Mouse (Mus musculus): Measurements from ENCODE around the gene Ncoa6. TPM values are rescaled to one million over a fixed set of nuclear protein-coding genes. Genes with fewer than 3 reads are reported as not detected.

The Ncoa6 gene
- total and polyA plus RNA-seq, 2 experiments from 2014 or later: 26.8 to 45.8 TPM

DNA sequence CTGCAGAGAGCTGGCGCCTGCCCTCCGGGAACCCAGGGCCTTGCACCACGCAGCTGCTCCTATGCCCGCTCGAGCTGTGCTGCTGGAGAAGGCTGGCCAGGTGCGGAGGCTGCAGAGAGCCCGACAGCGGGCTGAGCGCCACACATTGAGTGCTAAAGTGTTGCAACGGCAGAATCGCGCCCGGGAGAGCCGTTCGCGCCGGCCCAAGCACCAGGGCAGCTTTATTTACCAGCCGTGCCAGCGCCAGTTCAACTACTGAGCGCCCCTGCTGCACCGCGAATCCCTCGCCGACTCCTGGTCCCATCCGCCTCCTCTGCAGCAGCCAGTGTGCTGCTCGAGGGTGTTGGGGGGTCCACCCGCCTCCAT is 87.2 kb downstream of the Ncoa6 start:
- no peak for TF ChIP-seq CTCF (IDR thresholded peaks at IDR 0.05; ENCODE audit: low read depth)
- peak overlapping the region; percentile 14; the same call in 1 of the 2 replicates for H3K4me2 ChIP-seq (ENCODE audit: low read depth)
- no peak overlapping the region; the same call in 1 of the 2 replicates for H3K27ac ChIP-seq (ENCODE audit: low read depth, low read length)
- peaks cover 21% of the 10 kb centered on the region for H3K4me1 ChIP-seq (ENCODE audit: insufficient read depth)
- H3K9ac ChIP-seq: peak overlapping the region; percentile 25; the same call in 1 of the 2 replicates
- ATAC-seq (no peak), DNase-seq (peak; percentile 32)
- H3K9me3 ChIP-seq (ENCODE audit: low read length): no peaks in the 10 kb centered on the region
- whole genome bisulfite sequencing: 14% methylated on average over 27 of the region's 27 CpGs
- no peaks in the 10 kb centered on the region for H3K27me3 ChIP-seq (ENCODE audit: insufficient read depth, low read length)
- peaks cover 51% of the 10 kb centered on the region for H3K36me3 ChIP-seq (ENCODE audit: insufficient read depth)
- H3K4me3 ChIP-seq (ENCODE audit: low read depth, low read length): no peak overlapping the region

DNA sequence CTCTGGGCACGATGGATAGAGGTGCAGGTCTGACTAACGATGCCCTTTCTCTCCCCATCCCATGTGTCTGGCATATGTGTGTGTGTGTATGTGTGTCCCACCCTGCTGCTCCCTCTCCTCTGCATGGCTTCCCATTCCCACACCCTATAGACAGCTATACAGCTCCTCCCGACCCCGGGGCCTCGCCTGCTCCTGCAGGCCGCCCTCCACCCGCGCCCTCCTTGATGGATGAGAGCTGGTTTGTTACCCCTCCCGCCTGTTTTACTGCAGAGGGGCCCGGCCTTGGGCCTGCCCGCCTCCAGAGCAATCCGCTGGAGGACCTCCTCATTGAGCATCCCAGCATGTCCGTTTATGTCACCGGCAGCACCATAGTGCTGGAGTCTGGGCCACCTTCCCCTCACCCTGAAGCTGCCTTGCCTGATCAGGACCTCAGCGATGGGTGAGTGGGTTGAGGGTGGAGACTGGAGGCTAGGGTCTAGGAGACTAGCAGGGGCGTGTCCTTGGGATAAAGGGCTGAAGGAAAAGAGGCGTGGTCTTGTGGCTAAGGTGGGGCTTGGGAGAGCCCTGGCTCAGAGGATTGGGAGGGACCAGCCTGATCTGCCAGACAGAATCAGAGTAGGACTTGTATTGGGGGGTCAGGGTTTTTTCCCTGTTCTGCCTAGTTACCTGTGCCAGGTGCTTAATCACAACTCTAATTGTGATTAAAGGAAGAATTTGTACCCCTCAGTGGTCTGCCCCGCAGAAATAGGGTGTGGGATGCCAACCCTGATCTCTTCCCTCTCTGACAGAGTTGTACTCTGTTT is 87.8 kb downstream of the Ncoa6 start:
- ATAC-seq (no peak), DNase-seq (no peak)
- no peak overlapping the region for H3K4me3 ChIP-seq (ENCODE audit: low read depth, low read length)
- no peaks in the 10 kb centered on the region for H3K9me3 ChIP-seq (ENCODE audit: low read length)
- peak overlapping the region; percentile 17; the same call in 1 of the 2 replicates for H3K4me2 ChIP-seq (ENCODE audit: low read depth)
- H3K36me3 ChIP-seq (ENCODE audit: insufficient read depth): peaks cover 45% of the 10 kb centered on the region
- peak overlapping the region; percentile 25; the same call in 1 of the 2 replicates for H3K9ac ChIP-seq
- WGBS: 41% methylated on average over 18 of the region's 18 CpGs
- no peaks in the 10 kb centered on the region for H3K27me3 ChIP-seq (ENCODE audit: insufficient read depth, low read length)
- no peak for TF ChIP-seq CTCF (IDR thresholded peaks at IDR 0.05; ENCODE audit: low read depth)
- H3K27ac ChIP-seq (ENCODE audit: low read depth, low read length): no peak overlapping the region; the same call in 1 of the 2 replicates
- H3K4me1 ChIP-seq (ENCODE audit: insufficient read depth): peaks cover 21% of the 10 kb centered on the region

DNA sequence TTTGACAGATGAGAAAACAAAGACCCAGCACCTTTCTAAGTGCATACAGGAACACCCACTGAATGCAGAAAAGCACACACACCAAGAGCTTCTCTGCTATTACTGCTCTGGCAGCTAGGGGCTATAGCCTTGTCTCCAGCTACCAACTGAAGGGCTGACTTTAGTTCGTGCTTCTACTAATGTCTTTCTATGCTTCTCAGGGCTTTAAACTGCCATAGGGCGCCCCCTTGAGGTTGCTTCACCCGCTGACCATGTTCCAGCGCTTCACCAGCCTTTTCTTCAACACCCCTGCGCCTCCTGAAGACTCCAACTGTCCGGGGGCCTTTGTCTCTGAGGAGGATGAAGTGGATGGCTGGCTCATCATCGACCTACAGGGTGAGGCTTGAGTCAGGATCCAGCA is 88.6 kb downstream of the Ncoa6 start:
- Histone ChIP-seq H3K4me2 (ENCODE audit: low read depth) (0 out of 2 replicates have a peak overlapping the region, but pooled peaks have one; percentile 17), H3K9ac (no peak overlapping the region), H3K36me3 (ENCODE audit: insufficient read depth) (peaks cover 40% of the 10 kb centered on the region), H3K4me1 (ENCODE audit: insufficient read depth) (peaks cover 21% of the 10 kb centered on the region), H3K9me3 (ENCODE audit: low read length) (no peaks in the 10 kb centered on the region), H3K4me3 (ENCODE audit: low read depth, low read length) (no peak overlapping the region), H3K27ac (ENCODE audit: low read depth, low read length) (no peak overlapping the region), H3K27me3 (ENCODE audit: insufficient read depth, low read length) (no peaks in the 10 kb centered on the region)
- TF ChIP-seq CTCF (IDR thresholded peaks at IDR 0.05; ENCODE audit: low read depth): peak; percentile 83
- 23% methylated on average over 7 of the region's 7 CpGs for WGBS
- peak; percentile 53 for ATAC-seq
- DNase-seq: peak; percentile 83

DNA sequence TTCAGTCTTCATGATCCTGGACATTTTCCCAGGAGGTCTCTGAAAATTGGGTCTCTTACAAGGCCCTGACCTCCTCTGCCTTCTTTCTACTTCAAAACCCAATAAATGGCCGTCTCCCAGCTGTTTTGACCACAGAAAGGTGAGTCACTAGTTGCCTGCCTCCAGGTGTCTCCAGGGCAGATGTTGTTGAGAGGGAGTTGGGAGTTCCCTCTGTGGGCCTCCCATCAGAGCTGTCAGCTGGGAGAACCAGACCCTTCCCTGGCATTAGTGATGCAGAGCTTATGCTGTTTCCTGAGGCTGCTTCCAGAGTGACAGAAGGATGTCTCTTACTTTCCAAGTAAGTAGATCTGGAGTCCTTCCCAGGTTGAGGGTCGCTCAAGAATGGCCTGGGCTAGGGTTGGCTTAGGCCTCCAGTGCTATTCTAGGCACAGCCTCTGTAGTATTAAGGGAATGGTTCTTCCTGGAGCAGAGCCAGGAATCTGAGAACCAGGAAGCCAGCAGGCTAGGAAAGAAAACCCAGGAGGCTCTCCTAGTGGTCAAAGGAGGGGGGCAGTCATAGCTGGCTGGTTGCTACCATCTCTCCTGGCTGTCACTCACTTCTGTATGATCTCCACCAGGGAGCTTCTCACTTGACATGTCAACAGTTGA is 90.8 kb downstream of the Ncoa6 start:
- no peak for TF ChIP-seq CTCF (IDR thresholded peaks at IDR 0.05; ENCODE audit: low read depth)
- WGBS: 75% methylated on average over 2 of the region's 2 CpGs
- Histone ChIP-seq H3K4me3 (ENCODE audit: low read depth, low read length) (peak overlapping the region; percentile 93), H3K9ac (peak overlapping the region; percentile 99), H3K4me1 (ENCODE audit: insufficient read depth) (peaks cover 21% of the 10 kb centered on the region), H3K36me3 (ENCODE audit: insufficient read depth) (peaks cover 21% of the 10 kb centered on the region), H3K9me3 (ENCODE audit: low read length) (no peaks in the 10 kb centered on the region), H3K27me3 (ENCODE audit: insufficient read depth, low read length) (no peaks in the 10 kb centered on the region), H3K4me2 (ENCODE audit: low read depth) (peak overlapping the region; percentile 77), H3K27ac (ENCODE audit: low read depth, low read length) (peak overlapping the region; percentile 99; the same call in 1 of the 2 replicates)
- ATAC-seq (no peak), DNase-seq (no peak)

DNA sequence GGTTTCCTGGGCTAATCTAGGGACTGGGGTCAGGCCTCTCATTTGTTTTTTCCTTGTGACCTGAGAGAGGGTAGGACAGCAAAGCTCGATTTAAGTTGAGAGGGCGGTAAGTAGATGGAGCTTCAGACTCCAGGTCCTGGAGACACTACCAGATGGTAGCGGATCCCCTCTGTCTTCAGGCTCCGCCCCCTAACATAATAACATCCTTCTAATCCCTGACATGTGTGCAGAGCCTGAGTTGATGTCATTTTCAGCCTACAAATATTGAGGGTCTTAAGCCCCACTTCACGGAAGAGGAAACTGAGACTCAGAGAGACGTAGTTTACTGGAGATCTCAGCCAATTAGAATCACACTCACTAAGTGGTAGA is 91.4 kb downstream of the Ncoa6 start:
- Histone ChIP-seq H3K4me1 (ENCODE audit: insufficient read depth) (peaks cover 21% of the 10 kb centered on the region), H3K4me2 (ENCODE audit: low read depth) (peak overlapping the region; percentile 77), H3K36me3 (ENCODE audit: insufficient read depth) (peaks cover 15% of the 10 kb centered on the region), H3K9me3 (ENCODE audit: low read length) (no peaks in the 10 kb centered on the region), H3K27ac (ENCODE audit: low read depth, low read length) (peak overlapping the region; percentile 99), H3K9ac (peak overlapping the region; percentile 99), H3K4me3 (ENCODE audit: low read depth, low read length) (peak overlapping the region; percentile 93), H3K27me3 (ENCODE audit: insufficient read depth, low read length) (no peaks in the 10 kb centered on the region)
- TF ChIP-seq CTCF (IDR thresholded peaks at IDR 0.05; ENCODE audit: low read depth): no peak; the same call in 1 of the 2 replicates
- ATAC-seq: peak; percentile 23
- no peak for DNase-seq
- 10% methylated on average over 6 of the region's 6 CpGs for WGBS

DNA sequence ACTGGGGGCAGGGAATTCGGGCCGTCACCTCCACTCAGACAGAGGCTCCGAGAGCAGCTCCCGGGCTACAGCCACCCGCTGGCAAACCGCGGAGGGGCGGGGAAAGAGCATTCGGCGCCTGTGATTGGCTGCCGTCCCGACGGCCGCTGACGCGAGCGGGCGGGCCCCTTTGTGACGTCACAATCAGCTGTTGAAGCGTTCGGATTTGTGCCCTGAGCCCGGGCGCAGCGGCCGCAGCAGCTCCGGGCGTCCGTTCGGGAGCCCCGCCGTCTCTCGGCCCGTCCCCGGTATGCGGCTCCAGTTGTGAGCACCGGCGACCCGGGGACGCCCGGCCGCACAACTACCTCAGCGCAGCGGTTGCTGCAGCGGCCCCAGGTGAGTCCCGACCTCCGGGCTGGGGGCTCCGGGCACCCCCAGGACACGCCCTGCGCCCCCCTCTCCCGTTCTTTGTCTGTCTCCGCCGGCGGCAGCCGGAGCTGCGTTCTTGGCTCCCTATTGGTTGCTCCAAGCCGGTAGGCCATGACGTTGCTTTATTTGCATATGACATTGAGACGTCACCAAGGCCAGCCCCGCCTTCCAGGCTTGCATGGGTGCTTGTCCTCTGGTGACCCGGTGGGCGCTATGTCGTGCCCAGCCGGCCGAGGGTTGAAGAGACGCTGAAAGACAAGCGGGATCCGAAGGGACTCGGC is 91.9 kb downstream of the Ncoa6 start:
- DNase-seq (peak; percentile 99), ATAC-seq (peak; percentile 95)
- Histone ChIP-seq H3K9ac (peak overlapping the region; percentile 99), H3K4me2 (ENCODE audit: low read depth) (peak overlapping the region; percentile 77), H3K27ac (ENCODE audit: low read depth, low read length) (peak overlapping the region; percentile 99), H3K9me3 (ENCODE audit: low read length) (no peaks in the 10 kb centered on the region), H3K27me3 (ENCODE audit: insufficient read depth, low read length) (no peaks in the 10 kb centered on the region), H3K4me1 (ENCODE audit: insufficient read depth) (peaks cover 21% of the 10 kb centered on the region), H3K36me3 (ENCODE audit: insufficient read depth) (peaks cover 10% of the 10 kb centered on the region), H3K4me3 (ENCODE audit: low read depth, low read length) (peak overlapping the region; percentile 93)
- WGBS: 1% methylated on average over 66 of the region's 68 CpGs
- TF ChIP-seq CTCF (IDR thresholded peaks at IDR 0.05; ENCODE audit: low read depth): peak; percentile 3; the same call in 1 of the 2 replicates
